Mouse (Mus musculus) myocyte (in vitro differentiated cells): ENCODE results near the gene Sidt1.

Experiments
- POLR2A ChIP-seq: IDR thresholded peaks from one replicate; pipeline ENCODE4 v1.6.1; 2011; ENCODE audit warnings: low read depth, mild to moderate bottlenecking, control low read depth, moderate library complexity; ENCODE audit not compliant: insufficient read length
- USF1 ChIP-seq: IDR thresholded peaks from one replicate; pipeline ENCODE4 v1.6.1; 2011; ENCODE audit warnings: low read depth, mild to moderate bottlenecking, control low read depth, moderate library complexity

- TF ChIP-seq POLR2A (no peak), USF1 (no peak)
Measured at GRCm38 (mm10) chr16:44289004-44289648, 43.9 kb downstream of the Sidt1 start.
